Mouse (Mus musculus): ENCODE results near the gene Nkx1-2. TPM values are rescaled to one million over a fixed set of nuclear protein-coding genes. Genes with fewer than 3 reads are reported as not detected.
A peak's percentile ranks its signal among the peaks of the same experiment; 100 is the strongest.

Gene Nkx1-2
- total RNA-seq, 2 experiments from 2014 or later: not detected

GRCm38 (mm10) chr7:132605689-132606088 is 6.3 kb upstream of the Nkx1-2 start:
- no peak for DNase-seq (ENCODE audit: low spot score in 2 of 2)

- DNase-seq (ENCODE audit: low spot score in 2 of 2): no peak
Measured at GRCm38 (mm10) chr7:132604720-132605119, 5.3 kb upstream of the Nkx1-2 start.

GRCm38 (mm10) chr7:132600926-132601325 is 1.5 kb upstream of the Nkx1-2 start:
- no peak for DNase-seq (ENCODE audit: low spot score in 2 of 2)

GRCm38 (mm10) chr7:132600026-132600425 is 589 bp upstream of the Nkx1-2 start:
- DNase-seq (ENCODE audit: low spot score in 2 of 2): no peak

GRCm38 (mm10) chr7:132597251-132598041 is 2.0 kb downstream of the Nkx1-2 start:
- DNase-seq (ENCODE audit: low spot score in 2 of 2): peak in 1 of 2 experiments; percentile 20

GRCm38 (mm10) chr7:132596557-132597250 is 2.7 kb downstream of the Nkx1-2 start:
- no peak for DNase-seq (ENCODE audit: low spot score in 2 of 2)

GRCm38 (mm10) chr7:132595787-132596186 is 3.6 kb downstream of the Nkx1-2 start:
- DNase-seq (ENCODE audit: low spot score in 2 of 2): no peak

GRCm38 (mm10) chr7:132594325-132594724 is 5.1 kb downstream of the Nkx1-2 start:
- DNase-seq (ENCODE audit: low spot score in 2 of 2): no peak

GRCm38 (mm10) chr7:132593762-132594161 is 5.7 kb downstream of the Nkx1-2 start:
- DNase-seq (ENCODE audit: low spot score in 2 of 2): no peak

- DNase-seq (ENCODE audit: low spot score in 2 of 2): no peak
Measured at GRCm38 (mm10) chr7:132589610-132590009, 9.8 kb downstream of the Nkx1-2 start.

GRCm38 (mm10) chr7:132587167-132587566 is 12.3 kb downstream of the Nkx1-2 start:
- DNase-seq (ENCODE audit: low spot score in 2 of 2): no peak

GRCm38 (mm10) chr7:132585695-132586491 is 13.5 kb downstream of the Nkx1-2 start:
- no peak for DNase-seq (ENCODE audit: low spot score in 2 of 2)

GRCm38 (mm10) chr7:132581441-132581840 is 18.0 kb downstream of the Nkx1-2 start:
- DNase-seq (ENCODE audit: low spot score in 2 of 2): no peak

- no peak for DNase-seq (ENCODE audit: low spot score in 2 of 2)
Measured at GRCm38 (mm10) chr7:132580511-132580910, 18.9 kb downstream of the Nkx1-2 start.

- DNase-seq (ENCODE audit: low spot score in 2 of 2): no peak
Measured at GRCm38 (mm10) chr7:132576891-132577290, 22.5 kb downstream of the Nkx1-2 start.

- peak; percentile 85 to 92 for DNase-seq (ENCODE audit: low spot score in 2 of 2)
Measured at GRCm38 (mm10) chr7:132576116-132576650, 23.3 kb downstream of the Nkx1-2 start, which contains the start of gene Oat. TSS of gene Oat (minus strand) at chr7:132576398.

GRCm38 (mm10) chr7:132575623-132576022 is 23.8 kb downstream of the Nkx1-2 start:
- peak; percentile 83 to 85 for DNase-seq (ENCODE audit: low spot score in 2 of 2)

- no peak for DNase-seq (ENCODE audit: low spot score in 2 of 2)
Measured at GRCm38 (mm10) chr7:132574646-132575045, 24.8 kb downstream of the Nkx1-2 start.

GRCm38 (mm10) chr7:132573205-132573604 is 26.2 kb downstream of the Nkx1-2 start:
- DNase-seq (ENCODE audit: low spot score in 2 of 2): no peak

GRCm38 (mm10) chr7:132572738-132573137 is 26.7 kb downstream of the Nkx1-2 start:
- no peak for DNase-seq (ENCODE audit: low spot score in 2 of 2)

GRCm38 (mm10) chr7:132571481-132571880 is 28.0 kb downstream of the Nkx1-2 start:
- DNase-seq (ENCODE audit: low spot score in 2 of 2): no peak
